Mouse (Mus musculus): ENCODE results near the gene Wwox. TPM values are rescaled to one million over a fixed set of nuclear protein-coding genes. Genes with fewer than 3 reads are reported as not detected.
A peak's percentile ranks its signal among the peaks of the same experiment; 100 is the strongest.

Gene Wwox
- polyA plus RNA-seq, 1 experiment from 2014 or later, result 16.0 TPM

DNA sequence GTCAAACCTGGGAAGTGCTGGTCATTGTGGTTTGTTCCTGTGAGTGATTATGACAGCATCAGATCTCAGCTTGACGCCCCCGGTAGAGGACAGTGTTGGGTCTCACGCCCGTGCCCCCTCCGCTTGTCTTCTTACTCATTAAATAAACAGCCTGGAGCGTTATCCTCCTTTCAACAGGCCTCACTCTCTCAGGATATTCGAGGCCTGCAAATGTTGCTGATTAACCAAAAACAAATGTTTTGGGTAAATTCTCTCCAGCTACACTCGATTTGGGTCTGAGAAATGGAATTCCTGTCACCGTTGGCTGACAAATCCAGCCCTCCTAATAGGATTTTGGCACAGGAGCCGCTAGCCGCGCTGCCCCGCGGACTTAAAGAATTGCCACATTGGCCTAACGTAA, 115.5 kb downstream of the Wwox start:
- no peaks in the 10 kb centered on the region for H3K27me3 ChIP-seq
- H3K4me1 ChIP-seq, result peaks cover 16% of the 10 kb centered on the region
- WGBS, result 68% methylated on average over 15 of the region's 15 CpGs
- H3K9ac ChIP-seq, result no peak overlapping the region
- H3K27ac ChIP-seq, result 0 out of 2 replicates have a peak overlapping the region, but pooled peaks have one; percentile 28
- 0 out of 2 replicates have a peak, but pooled peaks have one; percentile 22 for ATAC-seq (replicated peaks; ENCODE audit: low FRiP score)
- H3K36me3 ChIP-seq, result no peaks in the 10 kb centered on the region
- no peaks in the 10 kb centered on the region for H3K9me3 ChIP-seq (replicated peaks)
- H3K4me3 ChIP-seq (replicated peaks), result no peak overlapping the region
- no peak overlapping the region for H3K4me2 ChIP-seq

DNA sequence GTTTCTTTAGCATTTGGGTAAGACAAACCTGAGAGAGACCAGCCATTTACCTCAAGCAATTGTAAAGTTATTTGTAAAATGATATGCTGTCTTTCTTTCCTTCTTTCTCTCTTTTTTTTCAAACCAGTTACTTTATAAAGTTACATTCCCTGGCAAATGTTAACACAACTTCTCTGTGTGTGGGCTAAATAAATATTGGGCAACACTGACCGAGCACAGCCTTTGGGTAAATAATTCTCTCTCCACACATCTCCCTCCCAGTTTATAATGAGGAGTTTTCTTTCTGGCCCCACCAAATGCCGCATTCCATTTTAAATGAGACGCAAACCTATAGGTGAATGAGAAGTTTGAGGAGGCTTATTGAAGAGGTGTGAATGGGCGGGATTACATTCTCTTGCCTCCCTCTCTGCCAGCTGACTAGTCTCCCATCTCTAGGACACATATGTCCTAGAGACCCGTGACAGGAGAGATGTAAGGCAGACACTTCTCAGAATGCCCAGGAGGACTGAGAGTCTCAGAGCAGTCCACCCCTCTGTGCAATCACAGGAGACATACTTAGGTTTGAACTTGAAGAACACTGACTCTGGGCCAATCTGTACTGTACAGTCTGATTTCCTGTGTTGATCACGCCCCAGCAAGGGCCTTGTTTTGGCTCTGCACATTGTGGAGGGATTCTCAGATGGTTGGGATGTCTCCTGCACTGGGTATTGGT, 116.2 kb downstream of the Wwox start:
- Histone ChIP-seq H3K9ac (no peak overlapping the region), H3K36me3 (no peaks in the 10 kb centered on the region), H3K27me3 (no peaks in the 10 kb centered on the region), H3K4me2 (no peak overlapping the region), H3K9me3 (replicated peaks) (no peaks in the 10 kb centered on the region), H3K4me1 (peaks cover 16% of the 10 kb centered on the region), H3K4me3 (replicated peaks) (no peak overlapping the region), H3K27ac (no peak overlapping the region; the same call in 1 of the 2 replicates)
- no peak for ATAC-seq (replicated peaks; ENCODE audit: low FRiP score)
- 70% methylated on average over 6 of the region's 6 CpGs for WGBS

DNA sequence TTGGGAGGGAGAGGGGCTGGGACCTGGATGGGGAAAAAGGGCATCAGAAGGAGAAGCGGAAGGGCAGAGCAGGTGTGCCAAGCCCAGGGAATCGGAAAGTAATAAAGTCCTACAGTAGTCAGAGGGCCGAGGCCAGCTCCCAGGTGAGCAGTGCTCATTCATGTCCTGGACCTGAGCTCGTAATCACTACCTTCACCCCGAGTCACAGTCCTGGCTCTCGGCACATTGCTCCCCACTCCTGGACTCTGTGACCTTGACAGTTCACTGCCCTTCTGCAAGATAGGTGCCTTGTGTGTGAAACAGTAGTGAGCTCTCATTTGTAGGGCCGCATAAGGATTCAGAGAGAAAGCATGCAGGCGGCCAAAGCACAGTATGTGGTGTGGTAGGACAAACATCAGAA, 121.7 kb downstream of the Wwox start:
- ATAC-seq (replicated peaks; ENCODE audit: low FRiP score), result no peak
- no peaks in the 10 kb centered on the region for H3K36me3 ChIP-seq
- H3K4me1 ChIP-seq, result 0 out of 2 replicates have a peak, but pooled peaks cover 8% of the 10 kb centered on the region
- no peak overlapping the region for H3K27ac ChIP-seq
- H3K27me3 ChIP-seq, result no peaks in the 10 kb centered on the region
- no peak overlapping the region for H3K4me3 ChIP-seq (replicated peaks)
- no peaks in the 10 kb centered on the region for H3K9me3 ChIP-seq (replicated peaks)
- WGBS, result 83% methylated on average over 8 of the region's 8 CpGs
- no peak overlapping the region for H3K4me2 ChIP-seq
- H3K9ac ChIP-seq, result no peak overlapping the region

DNA sequence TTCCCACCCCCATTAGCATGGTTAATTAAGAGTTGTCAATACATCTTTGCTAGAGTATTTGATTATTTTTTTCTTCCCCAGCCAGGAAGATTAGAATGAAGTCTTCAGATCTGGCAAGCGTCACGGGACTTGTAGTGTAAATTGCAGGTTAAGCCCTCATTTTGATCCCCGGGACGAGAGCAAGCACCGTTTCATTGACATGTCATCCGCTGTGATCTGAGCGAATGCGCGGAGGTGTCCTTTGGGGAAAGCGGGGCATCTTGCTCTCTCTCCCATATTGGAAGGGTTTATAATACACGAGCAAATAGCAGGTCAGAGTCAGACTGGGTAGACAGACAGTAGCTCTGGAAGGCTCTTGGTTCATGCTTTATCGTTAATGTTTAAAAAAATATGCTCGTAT, 123.0 kb downstream of the Wwox start:
- H3K36me3 ChIP-seq, result no peaks in the 10 kb centered on the region
- H3K9ac ChIP-seq, result no peak overlapping the region
- no peaks in the 10 kb centered on the region for H3K27me3 ChIP-seq
- no peaks in the 10 kb centered on the region for H3K9me3 ChIP-seq (replicated peaks)
- no peak overlapping the region for H3K27ac ChIP-seq
- 0 out of 2 replicates have a peak, but pooled peaks cover 10% of the 10 kb centered on the region for H3K4me1 ChIP-seq
- no peak for ATAC-seq (replicated peaks; ENCODE audit: low FRiP score)
- H3K4me3 ChIP-seq (replicated peaks), result no peak overlapping the region
- H3K4me2 ChIP-seq, result no peak overlapping the region
- WGBS, result 86% methylated on average over 13 of the region's 13 CpGs

DNA sequence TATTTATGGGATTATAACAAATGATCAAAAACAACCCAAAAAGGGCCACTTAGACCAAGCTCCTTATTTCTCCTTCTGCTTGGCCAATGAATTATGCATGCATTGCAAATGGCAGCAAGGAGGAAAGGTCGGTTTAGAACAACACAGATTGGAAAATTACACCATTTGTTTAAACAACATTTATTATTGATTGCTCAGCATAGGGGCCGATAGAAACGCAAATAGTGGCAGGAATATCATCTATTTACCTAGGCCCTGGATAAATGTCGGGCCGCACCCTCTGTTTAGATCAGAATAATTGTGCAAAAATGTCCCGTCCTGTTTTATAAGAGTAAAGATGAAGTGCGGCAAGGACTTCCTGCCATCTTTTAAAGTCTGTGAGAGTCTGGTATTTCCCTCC, 123.9 kb downstream of the Wwox start:
- Histone ChIP-seq H3K27ac (no peak overlapping the region), H3K27me3 (no peaks in the 10 kb centered on the region), H3K9me3 (replicated peaks) (no peaks in the 10 kb centered on the region), H3K4me3 (replicated peaks) (no peak overlapping the region), H3K4me2 (no peak overlapping the region), H3K4me1 (peaks cover 13% of the 10 kb centered on the region), H3K36me3 (no peaks in the 10 kb centered on the region), H3K9ac (no peak overlapping the region)
- no peak for ATAC-seq (replicated peaks; ENCODE audit: low FRiP score)
- WGBS, result 66% methylated on average over 7 of the region's 7 CpGs

DNA sequence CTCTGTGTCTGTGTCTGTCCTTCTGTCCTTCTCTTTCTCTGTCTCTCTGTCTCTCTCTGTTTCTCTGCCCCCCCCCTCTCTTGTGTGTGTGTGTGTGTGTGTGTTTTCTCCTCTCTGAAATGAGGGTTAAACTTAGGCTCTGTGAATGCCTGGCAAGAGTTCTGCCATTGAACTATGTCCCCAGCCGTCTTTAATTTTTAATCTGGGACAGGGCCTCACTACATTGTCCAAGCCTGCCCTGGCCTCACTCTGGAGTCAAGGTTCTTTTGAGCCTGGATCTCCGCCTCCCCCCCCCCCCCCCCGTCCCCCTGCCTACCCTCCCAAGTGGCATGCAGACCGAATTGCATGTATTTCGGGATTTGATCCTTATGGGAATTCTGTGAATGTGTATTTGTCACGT, 124.6 kb downstream of the Wwox start:
- Histone ChIP-seq H3K4me3 (replicated peaks) (no peak overlapping the region), H3K9ac (no peak overlapping the region), H3K4me2 (no peak overlapping the region), H3K27ac (no peak overlapping the region), H3K9me3 (replicated peaks) (no peaks in the 10 kb centered on the region), H3K27me3 (no peaks in the 10 kb centered on the region), H3K36me3 (no peaks in the 10 kb centered on the region), H3K4me1 (peaks cover 18% of the 10 kb centered on the region)
- WGBS, result 56% methylated on average over 5 of the region's 6 CpGs
- no peak for ATAC-seq (replicated peaks; ENCODE audit: low FRiP score)

DNA sequence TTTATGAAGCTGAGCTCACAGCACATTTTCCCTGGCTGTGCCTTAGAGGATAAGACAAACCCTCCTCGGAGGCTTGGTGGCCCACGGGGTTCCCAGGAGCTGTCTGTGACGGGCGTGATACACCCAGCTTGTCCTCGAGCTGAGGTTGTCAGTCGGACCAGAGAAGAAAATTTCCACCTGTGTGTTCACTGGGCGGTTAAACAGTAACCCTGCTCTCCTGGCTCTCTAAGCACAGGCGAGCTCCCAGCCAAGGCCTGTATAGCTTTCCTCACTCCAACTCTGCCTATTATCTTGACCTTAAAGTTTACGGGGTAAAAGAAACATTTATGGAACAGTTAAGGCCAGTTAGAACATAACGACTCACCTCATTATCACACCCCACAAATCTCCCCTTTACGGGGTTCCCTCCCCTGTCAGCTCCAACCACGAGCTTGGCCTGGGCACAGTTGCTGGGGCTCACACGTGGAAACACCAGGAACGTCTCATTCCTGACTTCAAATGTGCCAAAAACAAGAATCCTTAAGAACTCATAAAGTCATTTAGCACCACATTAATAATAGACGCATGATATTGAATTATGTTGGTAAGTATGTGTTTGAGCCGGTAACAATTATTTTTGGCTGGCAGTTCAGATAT, 129.2 kb downstream of the Wwox start:
- Histone ChIP-seq H3K4me3 (replicated peaks) (no peak overlapping the region), H3K4me1 (peaks cover 18% of the 10 kb centered on the region), H3K36me3 (no peaks in the 10 kb centered on the region), H3K9me3 (replicated peaks) (no peaks in the 10 kb centered on the region), H3K4me2 (no peak overlapping the region), H3K27me3 (no peaks in the 10 kb centered on the region), H3K9ac (no peak overlapping the region), H3K27ac (peak overlapping the region; percentile 66)
- ATAC-seq (replicated peaks; ENCODE audit: low FRiP score), result peak; percentile 82
- 37% methylated on average over 16 of the region's 16 CpGs for WGBS

DNA sequence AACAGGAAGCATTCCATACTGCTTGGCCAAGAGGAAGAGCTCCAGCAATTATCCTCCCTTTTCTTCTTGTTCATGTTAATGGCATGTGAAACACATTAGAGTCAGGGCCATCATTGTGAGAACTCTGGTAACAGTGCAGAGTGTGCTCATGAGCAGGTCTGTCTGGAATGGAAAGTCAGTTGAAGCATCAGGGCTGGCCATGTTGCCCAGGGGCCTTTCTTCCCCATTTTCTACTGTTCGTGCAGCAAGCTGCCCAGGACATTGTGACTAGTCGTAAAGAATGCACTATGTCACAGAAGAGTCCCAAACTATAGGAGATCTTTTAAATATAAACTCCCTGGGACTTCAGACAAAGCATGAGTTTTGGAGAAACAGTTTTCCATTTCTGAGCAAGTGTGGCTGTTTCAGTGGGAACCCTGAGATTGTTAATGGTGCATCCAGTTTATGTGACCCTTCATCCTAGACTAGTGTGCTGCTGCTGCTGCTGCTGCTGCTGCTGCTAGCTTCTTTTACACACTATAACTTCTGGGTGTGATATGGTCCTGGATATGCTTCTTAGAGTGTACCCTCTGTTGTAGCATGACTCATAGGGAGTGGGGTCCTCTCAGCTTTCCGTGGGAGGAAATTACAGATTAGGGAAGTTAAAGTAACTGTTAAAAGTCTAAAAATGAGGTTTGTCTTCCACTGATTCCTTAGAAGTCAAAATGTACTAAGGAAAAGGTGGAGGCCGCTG, 133.7 kb downstream of the Wwox start:
- H3K4me3 ChIP-seq (replicated peaks), result no peak overlapping the region
- H3K27me3 ChIP-seq, result no peaks in the 10 kb centered on the region
- no peak overlapping the region for H3K4me2 ChIP-seq
- ATAC-seq (replicated peaks; ENCODE audit: low FRiP score), result no peak
- peaks cover 7% of the 10 kb centered on the region for H3K4me1 ChIP-seq
- no peak overlapping the region for H3K27ac ChIP-seq
- H3K9me3 ChIP-seq (replicated peaks), result 0 out of 2 replicates have a peak, but pooled peaks cover 1% of the 10 kb centered on the region
- H3K36me3 ChIP-seq, result no peaks in the 10 kb centered on the region
- WGBS, result 68% methylated on average over 4 of the region's 4 CpGs
- H3K9ac ChIP-seq, result no peak overlapping the region

DNA sequence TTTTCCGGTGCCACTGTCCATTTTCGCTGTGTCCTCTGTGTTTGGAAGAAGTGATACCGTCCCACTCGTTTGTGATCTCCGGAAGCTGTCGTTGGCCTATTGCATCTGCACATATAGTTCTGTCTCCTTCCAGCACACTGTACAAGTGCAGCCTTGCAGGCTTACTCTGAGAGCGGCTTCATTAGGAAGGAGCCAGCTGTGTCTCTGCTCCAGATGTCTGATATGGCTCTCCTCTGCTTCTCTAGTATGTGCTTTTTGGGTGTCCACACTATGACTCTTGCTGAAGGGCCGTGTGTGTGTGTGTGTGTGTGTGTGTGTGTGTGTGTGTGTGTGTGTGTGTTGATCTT, 134.3 kb downstream of the Wwox start:
- H3K36me3 ChIP-seq, result no peaks in the 10 kb centered on the region
- H3K27ac ChIP-seq, result no peak overlapping the region
- H3K4me2 ChIP-seq, result no peak overlapping the region
- 0 out of 2 replicates have a peak, but pooled peaks cover 4% of the 10 kb centered on the region for H3K9me3 ChIP-seq (replicated peaks)
- ATAC-seq (replicated peaks; ENCODE audit: low FRiP score), result no peak
- no peak overlapping the region for H3K9ac ChIP-seq
- H3K4me1 ChIP-seq, result peaks cover 1% of the 10 kb centered on the region; the same call in 1 of the 2 replicates
- no peaks in the 10 kb centered on the region for H3K27me3 ChIP-seq
- no peak overlapping the region for H3K4me3 ChIP-seq (replicated peaks)
- WGBS, result 84% methylated on average over 8 of the region's 8 CpGs

DNA sequence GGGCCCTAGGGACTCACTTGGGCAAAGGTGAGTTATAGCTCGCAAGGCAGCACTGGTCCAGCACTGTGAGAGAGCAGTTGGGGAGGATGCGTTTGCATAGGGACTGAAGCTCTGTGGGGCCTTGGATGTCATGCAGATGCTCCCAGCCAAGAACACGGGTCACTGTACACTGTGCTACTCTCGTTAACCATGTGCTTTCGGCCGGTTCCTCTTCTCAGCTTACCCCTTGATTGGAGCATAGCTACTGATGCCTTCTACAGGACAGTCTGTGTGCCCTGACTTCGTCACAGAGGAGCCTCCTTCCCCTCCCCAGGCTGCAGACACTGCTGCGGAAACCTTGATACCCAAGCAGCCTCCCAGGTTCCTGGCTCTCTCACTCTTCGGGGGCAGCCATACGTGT, 139.8 kb downstream of the Wwox start:
- Histone ChIP-seq H3K4me2 (no peak overlapping the region), H3K27ac (no peak overlapping the region), H3K27me3 (no peaks in the 10 kb centered on the region), H3K36me3 (no peaks in the 10 kb centered on the region), H3K9me3 (replicated peaks) (0 out of 2 replicates have a peak, but pooled peaks cover 7% of the 10 kb centered on the region), H3K4me1 (no peaks in the 10 kb centered on the region), H3K9ac (no peak overlapping the region), H3K4me3 (replicated peaks) (no peak overlapping the region)
- WGBS, result 63% methylated on average over 10 of the region's 10 CpGs
- no peak; the same call in 1 of the 2 replicates for ATAC-seq (replicated peaks; ENCODE audit: low FRiP score)

DNA sequence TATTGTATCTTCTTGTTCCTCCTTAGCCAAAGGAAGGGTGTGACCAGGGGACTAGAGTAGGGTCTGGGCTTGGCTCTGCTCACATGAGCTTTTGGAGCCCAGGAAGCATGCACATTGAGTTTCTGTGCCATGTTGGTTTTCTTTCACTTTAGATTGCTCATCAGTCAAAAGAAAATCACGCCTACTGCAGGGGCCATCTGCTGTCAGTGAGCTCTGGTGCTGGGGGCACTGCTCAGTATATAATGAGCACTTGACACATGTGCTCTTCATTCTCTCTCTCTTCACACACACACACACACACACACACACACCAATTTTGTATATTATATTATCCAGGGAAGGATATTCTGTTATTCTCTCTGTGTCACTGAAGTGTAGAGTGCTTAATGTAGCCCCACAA, 141.2 kb downstream of the Wwox start:
- no peaks in the 10 kb centered on the region for H3K4me1 ChIP-seq
- 94% methylated on average over 1 of the region's 1 CpGs for WGBS
- H3K27me3 ChIP-seq, result no peaks in the 10 kb centered on the region
- no peak overlapping the region for H3K9ac ChIP-seq
- no peak overlapping the region for H3K27ac ChIP-seq
- no peak overlapping the region for H3K4me2 ChIP-seq
- no peak for ATAC-seq (replicated peaks; ENCODE audit: low FRiP score)
- no peak overlapping the region for H3K4me3 ChIP-seq (replicated peaks)
- 0 out of 2 replicates have a peak, but pooled peaks cover 7% of the 10 kb centered on the region for H3K9me3 ChIP-seq (replicated peaks)
- H3K36me3 ChIP-seq, result no peaks in the 10 kb centered on the region

DNA sequence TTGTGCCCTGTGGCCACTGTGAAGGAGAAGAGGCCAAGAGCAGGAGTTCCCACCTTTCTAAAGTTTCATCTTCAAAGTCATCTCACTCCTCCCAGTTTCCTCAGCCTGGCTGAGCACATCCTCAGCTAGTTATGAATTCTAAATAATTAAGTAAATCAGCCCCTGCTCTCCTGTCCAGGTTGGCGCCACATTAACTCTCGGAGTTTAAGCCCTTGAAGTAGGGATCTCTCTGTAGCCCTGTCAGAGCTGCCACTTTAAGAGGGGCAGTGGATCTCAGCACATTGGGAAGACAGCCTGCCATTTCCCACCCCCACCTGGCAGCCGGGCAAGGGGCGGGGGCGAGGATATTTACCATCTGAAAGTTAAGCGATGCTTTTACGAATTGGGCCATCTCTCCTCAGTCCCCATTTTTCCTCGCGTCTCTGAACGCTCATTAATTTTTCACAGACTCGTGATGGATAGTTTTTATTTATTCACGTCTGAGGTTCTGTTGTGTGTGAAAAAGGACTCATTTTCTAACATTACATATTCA, 150.9 kb downstream of the Wwox start:
- no peaks in the 10 kb centered on the region for H3K9me3 ChIP-seq (replicated peaks)
- ATAC-seq (replicated peaks; ENCODE audit: low FRiP score), result no peak

More for the DNA sequence above, 150.9 kb downstream of the Wwox start:
- Histone ChIP-seq H3K9ac (no peak overlapping the region), H3K27ac (no peak overlapping the region), H3K36me3 (no peaks in the 10 kb centered on the region), H3K4me3 (replicated peaks) (no peak overlapping the region), H3K4me2 (no peak overlapping the region), H3K27me3 (no peaks in the 10 kb centered on the region), H3K4me1 (peaks cover 23% of the 10 kb centered on the region)
- WGBS, result 80% methylated on average over 12 of the region's 12 CpGs
